Comparison of ENCODE assay signal across 9 mouse cellular contexts in the genomic region with DNA sequence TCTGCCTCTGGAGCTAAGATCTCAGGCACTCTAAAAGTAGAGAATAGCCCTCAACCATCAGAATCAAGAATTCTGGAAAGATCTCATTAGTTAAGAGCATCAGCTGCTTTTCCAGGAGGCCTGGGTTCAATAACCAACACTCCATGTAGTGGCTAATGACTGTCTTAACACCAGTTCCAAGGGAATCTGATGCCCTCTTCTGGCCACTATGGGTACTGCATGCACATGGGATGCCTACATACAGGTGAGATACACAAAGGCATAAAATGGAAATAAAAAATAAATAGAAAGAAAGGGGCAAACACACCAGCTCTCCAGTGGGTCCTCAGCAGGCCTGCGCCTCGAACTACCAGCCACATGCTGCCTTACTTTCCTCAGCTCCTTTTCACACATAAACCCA.
DNase-seq lines count a peak whose midpoint lies in the region; ATAC-seq and TF ChIP-seq lines count a peak whose summit lies in the region.
"Had no signal": no experiment of that assay in that cellular context is flagged by ENCODE, and none has a peak within 500 bp of the region (broad histone marks: within the 10 kb centered on the region; RNA-seq: fewer than 3 reads in every experiment).

No protein-coding gene starts in this region.

- TF ChIP-seq CTCF in G1E (IDR thresholded peaks at IDR 0.05; ENCODE audit: low read depth, low read length): peak; percentile 50

- no peaks in the 10 kb centered on the region for H3K27me3 ChIP-seq in hindbrain, embryonic 10.5 days (ENCODE audit: insufficient read depth, poor library complexity, severe bottlenecking)
- no peaks in the 10 kb centered on the region for H3K27me3 ChIP-seq in hindbrain, embryonic 14.5 days (ENCODE audit: control insufficient read depth, insufficient read depth, low read length)
- peaks cover 4% of the 10 kb centered on the region; the same call in 1 of the 2 replicates for H3K27me3 ChIP-seq in G1E (ENCODE audit: insufficient read depth, low read length)
- peaks cover 4% of the 10 kb centered on the region; the same call in 1 of the 2 replicates for H3K27me3 ChIP-seq in forebrain, embryonic 12.5 days

- H3K4me3 ChIP-seq in hindbrain, embryonic 10.5 days: no peak overlapping the region
- H3K4me3 ChIP-seq in hindbrain, embryonic 14.5 days (replicated peaks; ENCODE audit: low read length): no peak overlapping the region
- H3K4me3 ChIP-seq in G1E (ENCODE audit: low read depth, low read length): no peak overlapping the region
- no peak overlapping the region for H3K4me3 ChIP-seq in forebrain, embryonic 12.5 days (replicated peaks)

- no peak overlapping the region for H3K9ac ChIP-seq in hindbrain, embryonic 14.5 days
- H3K9ac ChIP-seq in forebrain, embryonic 12.5 days: no peak overlapping the region

- H3K27ac ChIP-seq in hindbrain, embryonic 10.5 days: no peak overlapping the region
- no peak overlapping the region for H3K27ac ChIP-seq in hindbrain, embryonic 14.5 days
- no peak overlapping the region for H3K27ac ChIP-seq in forebrain, embryonic 12.5 days

- ATAC-seq in hindbrain, embryonic 14.5 days (ENCODE audit: low FRiP score): no peak
- no peak for ATAC-seq in G1E (ENCODE audit: extremely low read depth, insufficient number of reproducible peaks, low FRiP score, poor library complexity, severe bottlenecking)
- ATAC-seq in megakaryocyte-erythroid progenitor cell, adult 5-6 weeks (replicated peaks; ENCODE audit: low FRiP score, low TSS enrichment, poor library complexity, severe bottlenecking): 0 out of 2 replicates have a peak, but pooled peaks have one; percentile 47
- no peak for ATAC-seq in forebrain, embryonic 12.5 days (ENCODE audit: low FRiP score)

- no peaks in the 10 kb centered on the region for H3K36me3 ChIP-seq in hindbrain, embryonic 10.5 days
- no peaks in the 10 kb centered on the region for H3K36me3 ChIP-seq in hindbrain, embryonic 14.5 days (replicated peaks; ENCODE audit: control insufficient read depth, insufficient read depth)
- H3K36me3 ChIP-seq in G1E (replicated peaks): no peaks in the 10 kb centered on the region
- H3K36me3 ChIP-seq in forebrain, embryonic 12.5 days (replicated peaks): no peaks in the 10 kb centered on the region

- H3K9me3 ChIP-seq in hindbrain, embryonic 10.5 days: peaks cover 6% of the 10 kb centered on the region
- H3K9me3 ChIP-seq in hindbrain, embryonic 14.5 days (ENCODE audit: control insufficient read depth, low read length): 0 out of 2 replicates have a peak, but pooled peaks cover 5% of the 10 kb centered on the region
- peaks cover 12% of the 10 kb centered on the region for H3K9me3 ChIP-seq in G1E (replicated peaks)
- peaks cover 3% of the 10 kb centered on the region; the same call in 1 of the 2 replicates for H3K9me3 ChIP-seq in forebrain, embryonic 12.5 days

- peaks cover 9% of the 10 kb centered on the region; the same call in 1 of the 2 replicates for H3K4me1 ChIP-seq in hindbrain, embryonic 10.5 days (replicated peaks)
- no peaks in the 10 kb centered on the region for H3K4me1 ChIP-seq in hindbrain, embryonic 14.5 days (replicated peaks; ENCODE audit: control insufficient read depth, insufficient read depth, low read length)
- H3K4me1 ChIP-seq in G1E (ENCODE audit: insufficient read depth, low read depth, low read length): peaks cover 8% of the 10 kb centered on the region; the same call in 1 of the 2 replicates
- H3K4me1 ChIP-seq in forebrain, embryonic 12.5 days: no peaks in the 10 kb centered on the region

- 89% methylated on average over 2 of the region's 2 CpGs for WGBS in hindbrain, embryonic 10.5 days
- 92% methylated on average over 2 of the region's 2 CpGs for WGBS in hindbrain, embryonic 14.5 days
- WGBS in forebrain, embryonic 12.5 days: 90% methylated on average over 2 of the region's 2 CpGs

- DNase-seq in hindbrain, embryonic 10.5 days (ENCODE audit: low spot score): peak; percentile 22
- no peak for DNase-seq in hindbrain, embryonic 14.5 days (ENCODE audit: low spot score)
- DNase-seq in 416B (ENCODE audit: low read depth): peak; percentile 59
- DNase-seq in G1E (ENCODE audit: low spot score): no peak
- no peak for DNase-seq in frontal cortex, adult 2 months (ENCODE audit: extremely low spot score in 1 of 2, low spot score in 1 of 2)
- no peak for DNase-seq in yolk sac, embryonic 10.5 days (ENCODE audit: low spot score)
- DNase-seq: lung, postnatal 36 days had no signal

- no peak overlapping the region for H3K4me2 ChIP-seq in hindbrain, embryonic 14.5 days (replicated peaks)
- no peak overlapping the region for H3K4me2 ChIP-seq in forebrain, embryonic 12.5 days

Comparison
In these comparisons a context has a peak if more than half of its experiments do, and no peak if none do; other contexts are left out.
1. DNase-seq: peak in hindbrain, embryonic 10.5 days (single experiment) and 416B (single experiment); none in hindbrain, embryonic 14.5 days (single experiment), G1E (single experiment), frontal cortex, adult 2 months (0 of 2) and yolk sac, embryonic 10.5 days (single experiment).